Mouse (Mus musculus) spleen, adult 2 months (tissue): ENCODE results near the gene Cdk17. TPM values are rescaled to one million over a fixed set of nuclear protein-coding genes. Genes with fewer than 3 reads are reported as not detected.

ENCODE experiments used
- DNase-seq, 2 experiments: peaks; one replicate each; pipeline versions ENCODE4 v3.0.0 to v3.0.0-alpha.2; 2012 to 2021; ENCODE audit warnings: low spot score in 2 of 2, low read depth in 1 of 2
- H3K27ac ChIP-seq: fragments of 200-500 bp; 2 replicates; pipeline ENCODE4 v1.5.1; 2012; ENCODE audit warnings: low read length, inconsistent platforms; ENCODE audit not compliant: insufficient read depth
- H3K27me3 ChIP-seq: fragments of 200-500 bp; 2 replicates; pipeline ENCODE4 v1.6.1; 2012; ENCODE audit warnings: mild to moderate bottlenecking, moderate library complexity, low read length, inconsistent platforms; ENCODE audit not compliant: control insufficient read depth, insufficient read depth
- H3K36me3 ChIP-seq: fragments of 200-500 bp; 2 replicates; pipeline ENCODE4 v1.6.1; 2012; ENCODE audit warnings: mild to moderate bottlenecking, low read length, inconsistent platforms; ENCODE audit not compliant: control insufficient read depth, insufficient read depth
- H3K4me1 ChIP-seq: fragments of 200-500 bp; 2 replicates; pipeline ENCODE4 v1.6.1; 2011; ENCODE audit warnings: inconsistent platforms; ENCODE audit not compliant: control insufficient read depth, insufficient read depth, insufficient read length
- H3K4me3 ChIP-seq: fragments of 200-500 bp; 2 replicates; pipeline ENCODE4 v1.5.1; 2011; ENCODE audit warnings: mild to moderate bottlenecking, inconsistent platforms; ENCODE audit not compliant: insufficient read depth, insufficient read length; ENCODE audit errors: extremely low read depth
- CTCF ChIP-seq: fragments of 200-500 bp; IDR thresholded peaks from 2 replicates; pipeline ENCODE4 v1.5.1; 2011; ENCODE audit warnings: mild to moderate bottlenecking, inconsistent platforms; ENCODE audit not compliant: insufficient read depth, insufficient read length, insufficient replicate concordance; ENCODE audit errors: extremely low read depth
- POLR2A ChIP-seq: fragments of 200-500 bp; IDR thresholded peaks from 2 replicates; pipeline ENCODE4 v1.6.1; 2011; ENCODE audit warnings: low read depth, low read length, inconsistent platforms
- WGBS: fragments of 180-500 bp; shearing (Covaris S2); methylation state at CpG from one replicate; pipeline ENCODE4 v1.1.7; 2018; 5-methylcytosine and 5-hydroxymethylcytosine counted together
- polyA plus RNA-seq: library from polyadenylated mRNA; depleted of rRNA; stranded (reverse); fragments of >200 nt; gene quantifications from 2 replicates; pipeline ENCODE4 v1.2.3, GENCODE M21; 2012

Gene Cdk17
- polyA plus RNA-seq, 1 experiment: 27.3 TPM

DNA sequence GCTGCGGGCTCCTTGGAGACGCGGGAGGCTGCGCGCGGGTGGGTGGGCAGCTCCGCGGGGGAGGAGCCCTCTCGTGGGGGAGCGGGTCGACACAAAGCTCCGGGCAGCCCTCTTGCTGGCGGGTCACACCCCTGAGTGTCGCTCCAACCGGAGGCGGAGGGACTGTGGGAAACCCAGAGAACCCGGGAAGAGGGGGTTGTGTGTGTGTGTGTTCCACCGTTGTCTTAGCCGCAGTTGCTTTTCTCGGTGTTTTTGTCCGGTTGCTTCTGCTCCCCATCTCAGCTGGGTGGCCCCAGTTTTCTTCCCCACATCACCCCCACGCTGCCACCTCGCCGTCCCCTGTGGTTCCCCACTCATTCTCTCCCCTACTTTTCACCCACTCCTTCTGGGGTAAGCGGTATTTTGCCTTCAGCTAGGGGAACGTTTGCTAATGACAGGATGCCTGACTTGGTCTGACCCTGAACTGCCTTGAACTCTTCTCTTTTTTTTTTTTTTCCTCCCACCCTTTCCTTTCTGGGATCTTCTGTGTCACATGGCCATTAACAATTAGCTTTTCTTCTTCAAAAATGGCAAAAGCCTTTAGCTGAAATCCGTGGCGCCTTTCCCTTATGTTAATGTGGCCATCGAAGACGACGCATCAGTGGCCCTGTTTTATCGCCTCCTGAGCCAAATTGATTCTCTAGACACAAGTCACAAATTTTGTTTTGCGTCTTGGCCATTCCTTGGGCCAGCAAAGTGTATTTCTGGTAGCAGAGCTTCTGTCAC lies 1.0 kb downstream of the Cdk17 start:
- peak overlapping the region; percentile 100 for H3K4me3 ChIP-seq
- WGBS: under 1% methylated on average over 33 of the region's 33 CpGs
- peaks cover 15% of the 10 kb centered on the region for H3K4me1 ChIP-seq
- no peak for TF ChIP-seq POLR2A
- no peak for TF ChIP-seq CTCF
- H3K27me3 ChIP-seq: no peaks in the 10 kb centered on the region
- H3K36me3 ChIP-seq: no peaks in the 10 kb centered on the region
- peak in 1 of 2 experiments; percentile 48 for DNase-seq
- peak overlapping the region; percentile 100 for H3K27ac ChIP-seq

GRCm38 (mm10) chr10:93162276-93162971 lies 1.7 kb downstream of the Cdk17 start:
- Histone ChIP-seq H3K27me3 (no peaks in the 10 kb centered on the region), H3K36me3 (no peaks in the 10 kb centered on the region), H3K4me3 (peak overlapping the region; percentile 100), H3K4me1 (peaks cover 18% of the 10 kb centered on the region), H3K27ac (peak overlapping the region; percentile 100)
- WGBS: 17% methylated on average over 11 of the region's 11 CpGs
- TF ChIP-seq CTCF (no peak), POLR2A (no peak)
- DNase-seq: no peak

DNA sequence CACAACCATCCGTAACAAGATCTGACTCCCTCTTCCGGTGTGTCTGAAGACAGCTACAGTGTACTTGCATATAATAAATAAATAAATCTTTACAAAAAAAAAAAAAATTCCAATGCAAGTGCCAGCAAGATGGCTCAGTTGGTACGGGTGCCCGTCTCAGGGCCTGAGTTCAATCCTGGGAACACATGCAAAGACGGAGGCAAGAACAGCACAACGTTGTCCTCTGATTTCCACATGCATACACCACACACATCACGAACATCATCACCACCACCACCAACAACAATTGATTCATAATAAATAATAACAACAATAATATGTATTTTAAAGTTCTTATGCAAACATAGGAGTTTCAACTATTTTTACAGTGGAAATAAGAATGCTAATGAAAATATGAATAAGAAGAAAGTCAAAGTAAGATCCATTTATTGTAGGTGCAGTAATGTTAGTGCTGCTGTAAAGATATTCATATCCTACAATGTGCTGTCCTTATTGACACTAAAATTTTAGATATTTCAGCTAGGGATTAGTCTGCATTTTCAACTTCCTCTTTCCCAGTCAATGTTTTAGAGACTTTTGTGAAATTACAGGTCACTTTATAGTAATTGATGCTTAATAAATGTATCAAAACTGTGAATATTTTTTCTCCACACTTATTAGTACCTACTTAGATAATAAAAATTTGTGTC lies 2.4 kb downstream of the Cdk17 start:
- H3K27me3 ChIP-seq: no peaks in the 10 kb centered on the region
- no peak for TF ChIP-seq POLR2A
- no peak for TF ChIP-seq CTCF
- 30% methylated on average over 7 of the region's 7 CpGs for WGBS
- no peak overlapping the region for H3K27ac ChIP-seq
- H3K36me3 ChIP-seq: no peaks in the 10 kb centered on the region
- no peak for DNase-seq
- H3K4me3 ChIP-seq: no peak overlapping the region; the same call in 1 of the 2 replicates
- H3K4me1 ChIP-seq: peaks cover 21% of the 10 kb centered on the region

GRCm38 (mm10) chr10:93163711-93164488 lies 3.2 kb downstream of the Cdk17 start:
- Histone ChIP-seq H3K27ac (peak overlapping the region; percentile 5; the same call in 1 of the 2 replicates), H3K4me1 (peaks cover 22% of the 10 kb centered on the region), H3K36me3 (no peaks in the 10 kb centered on the region), H3K27me3 (no peaks in the 10 kb centered on the region), H3K4me3 (no peak overlapping the region)
- TF ChIP-seq CTCF (no peak), POLR2A (no peak)
- WGBS: 40% methylated on average over 6 of the region's 6 CpGs
- no peak for DNase-seq

GRCm38 (mm10) chr10:93165416-93166381 lies 5.0 kb downstream of the Cdk17 start:
- peaks cover 25% of the 10 kb centered on the region for H3K4me1 ChIP-seq
- WGBS: 6% methylated on average over 14 of the region's 14 CpGs
- peak overlapping the region; percentile 16; the same call in 1 of the 2 replicates for H3K4me3 ChIP-seq
- TF ChIP-seq POLR2A: no peak
- no peak for TF ChIP-seq CTCF
- no peaks in the 10 kb centered on the region for H3K27me3 ChIP-seq
- H3K27ac ChIP-seq: peak overlapping the region; percentile 91
- no peaks in the 10 kb centered on the region for H3K36me3 ChIP-seq
- peak in 1 of 2 experiments; percentile 21 for DNase-seq

GRCm38 (mm10) chr10:93166382-93166769 lies 5.7 kb downstream of the Cdk17 start:
- Histone ChIP-seq H3K4me1 (peaks cover 29% of the 10 kb centered on the region), H3K27me3 (no peaks in the 10 kb centered on the region), H3K27ac (peak overlapping the region; percentile 91), H3K36me3 (no peaks in the 10 kb centered on the region), H3K4me3 (peak overlapping the region; percentile 11; the same call in 1 of the 2 replicates)
- peak in 1 of 2 experiments; percentile 19 for DNase-seq
- TF ChIP-seq POLR2A (no peak), CTCF (no peak)
- WGBS: 6% methylated on average over 5 of the region's 5 CpGs
